Mouse (Mus musculus) megakaryocyte progenitor cell, adult 5-6 weeks (primary cell): ENCODE results near the gene Nckap1. TPM values are rescaled to one million over a fixed set of nuclear protein-coding genes. Genes with fewer than 3 reads are reported as not detected.
"Not testable (repeated sequence)": the region's sequence is repeated elsewhere in the genome, so short reads cannot be mapped to it uniquely, and the experiment has no call there.

ENCODE experiments used
- ATAC-seq: replicated peaks from 2 replicates; pipeline ENCODE4 v1.8.0; 2016; ENCODE audit warnings: mild to moderate bottlenecking, moderate TSS enrichment, inconsistent platforms; ENCODE audit not compliant: poor library complexity
- total RNA-seq, 2 experiments: library from RNA; stranded (forward) in 1 of 2; stranded (reverse) in 1 of 2; fragments of 157-497, 149-512 nt in 1 of 2; fragments of 200-1000 nt in 1 of 2; gene quantifications; 2 replicates each; pipeline versions ENCODE4 v1.2.3 to v1.2.4; 2015 to 2017

Nckap1 gene
- total RNA-seq, 2 experiments from 2014 or later, result 2.5 to 5.8 TPM

- no peak for ATAC-seq
Observed at GRCm38 (mm10) chr2:80561478-80561877, 19.7 kb downstream of the Nckap1 start.

- ATAC-seq, result no peak
Observed at GRCm38 (mm10) chr2:80560773-80561172, 20.4 kb downstream of the Nckap1 start.

GRCm38 (mm10) chr2:80559655-80560054 lies 21.5 kb downstream of the Nckap1 start:
- no peak for ATAC-seq

GRCm38 (mm10) chr2:80554442-80554841 lies 26.7 kb downstream of the Nckap1 start:
- ATAC-seq, result no peak

GRCm38 (mm10) chr2:80549704-80550103 lies 31.5 kb downstream of the Nckap1 start:
- no peak for ATAC-seq

- ATAC-seq, result no peak
Observed at GRCm38 (mm10) chr2:80547901-80548300, 33.3 kb downstream of the Nckap1 start.

GRCm38 (mm10) chr2:80542801-80543200 lies 38.4 kb downstream of the Nckap1 start:
- no peak for ATAC-seq

GRCm38 (mm10) chr2:80537156-80537555 lies 44.0 kb downstream of the Nckap1 start:
- ATAC-seq, result 0 out of 2 replicates have a peak, but pooled peaks have one; percentile 37

- peak; percentile 71 for ATAC-seq
Observed at GRCm38 (mm10) chr2:80536608-80537007, 44.6 kb downstream of the Nckap1 start.

- peak; percentile 98 for ATAC-seq
Observed at GRCm38 (mm10) chr2:80524275-80524674, 56.9 kb downstream of the Nckap1 start.

- ATAC-seq, result no peak
Observed at GRCm38 (mm10) chr2:80506051-80506802, 75.0 kb downstream of the Nckap1 start.

GRCm38 (mm10) chr2:80502132-80502531 lies 79.0 kb downstream of the Nckap1 start:
- ATAC-seq, result no peak

GRCm38 (mm10) chr2:80495304-80495703 lies 85.9 kb downstream of the Nckap1 start:
- ATAC-seq, result not testable (repeated sequence)

- 0 out of 2 replicates have a peak, but pooled peaks have one; percentile 11 for ATAC-seq
Observed at GRCm38 (mm10) chr2:80486851-80487250, 94.3 kb downstream of the Nckap1 start.

GRCm38 (mm10) chr2:80484951-80485350 lies 96.2 kb downstream of the Nckap1 start:
- no peak for ATAC-seq

GRCm38 (mm10) chr2:80475831-80476230 lies 105.3 kb downstream of the Nckap1 start:
- ATAC-seq, result no peak

GRCm38 (mm10) chr2:80474247-80474796 lies 106.9 kb downstream of the Nckap1 start:
- ATAC-seq, result no peak

- ATAC-seq, result peak; percentile 68
Observed at GRCm38 (mm10) chr2:80465991-80466821, 115.0 kb downstream of the Nckap1 start.

- ATAC-seq, result no peak
Observed at GRCm38 (mm10) chr2:80461827-80462226, 119.4 kb downstream of the Nckap1 start.
